Mouse (Mus musculus) cerebellum, adult 9-10 months (tissue): ENCODE measurements around the gene Spink4.

Experiments
- DNase-seq: peaks from one replicate; pipeline ENCODE4 v3.0.0; 2022

Gene Spink4

GRCm38 (mm10) chr4:40969781-40970591, 50.1 kb downstream of the Spink4 start:
- peak; percentile 47 for DNase-seq

DNA sequence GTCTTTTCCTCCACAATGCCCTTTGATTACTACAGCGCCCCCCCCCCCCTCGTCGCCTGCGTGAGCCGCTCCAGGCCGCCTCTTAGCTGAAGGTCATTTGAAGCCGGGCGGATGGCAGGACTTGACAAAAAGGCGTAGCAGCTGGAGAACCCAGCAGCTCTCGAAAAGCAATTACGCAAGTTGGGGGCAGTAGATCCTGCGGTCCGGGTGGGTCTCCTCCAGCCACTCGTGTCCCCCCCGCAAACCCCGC, 50.7 kb downstream of the Spink4 start:
- no peak for DNase-seq

- peak; percentile 96 for DNase-seq
Measured at GRCm38 (mm10) chr4:40970842-40971701, 51.2 kb downstream of the Spink4 start, which contains the start of gene Nfx1. Nfx1 (plus strand) TSS chr4:40970906.

GRCm38 (mm10) chr4:40971744-40972143, 51.9 kb downstream of the Spink4 start:
- no peak for DNase-seq

DNA sequence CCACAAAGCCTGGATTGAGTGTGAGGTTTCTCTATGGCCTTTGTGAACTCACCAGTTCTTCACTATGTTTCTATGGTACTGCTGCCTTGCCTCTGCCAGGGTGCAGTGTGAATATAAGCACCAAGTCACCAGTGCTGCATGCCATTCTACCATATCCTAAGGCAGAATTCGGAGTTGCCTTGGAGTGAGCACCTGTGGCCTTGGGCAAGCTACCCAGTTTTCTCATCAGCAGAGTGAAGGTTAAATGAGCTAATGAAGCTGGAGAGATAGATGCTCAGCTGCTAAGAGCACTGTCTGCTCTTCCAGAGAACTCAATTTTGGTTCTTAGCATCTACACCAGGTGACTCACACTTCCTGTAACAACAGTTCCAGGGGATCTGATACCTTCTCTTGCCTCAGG, 54.2 kb downstream of the Spink4 start:
- DNase-seq, result no peak

DNA sequence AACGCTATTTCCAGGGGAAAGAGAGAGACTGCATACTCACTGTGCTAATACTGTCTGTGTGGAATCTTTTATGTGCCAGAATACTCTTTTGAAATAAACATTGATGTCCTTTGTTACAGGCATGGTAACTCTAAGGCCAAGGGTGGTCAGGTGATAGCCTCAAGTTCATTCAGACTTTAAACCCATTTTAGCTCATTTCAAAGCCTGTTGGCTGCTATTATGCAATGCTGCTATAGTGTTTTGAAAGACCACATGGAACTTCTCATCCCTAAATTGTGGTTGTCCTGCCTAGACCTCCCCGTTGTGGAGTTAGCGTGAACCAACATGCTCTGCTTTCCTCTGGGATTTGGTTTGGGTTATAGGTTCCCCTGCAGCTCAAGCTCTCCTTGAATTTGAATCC, 55.8 kb downstream of the Spink4 start:
- DNase-seq, result no peak

GRCm38 (mm10) chr4:40976651-40977050, 56.8 kb downstream of the Spink4 start:
- no peak for DNase-seq

- no peak for DNase-seq
Measured at GRCm38 (mm10) chr4:40979430-40979829, 59.6 kb downstream of the Spink4 start.
